Mouse (Mus musculus) erythroid progenitor cell, adult 5-6 weeks (primary cell): Measurements from ENCODE around the gene Patj. TPM values are rescaled to one million over a fixed set of nuclear protein-coding genes. Genes with fewer than 3 reads are reported as not detected.
"Not testable (repeated sequence)": the region's sequence is repeated elsewhere in the genome, so short reads cannot be mapped to it uniquely, and the experiment has no call there.

Experiments
- ATAC-seq: replicated peaks from 2 replicates; pipeline ENCODE4 v1.8.0; 2016; ENCODE audit warnings: moderate number of reproducible peaks, mild to moderate bottlenecking, moderate TSS enrichment, inconsistent platforms; ENCODE audit not compliant: poor library complexity, low FRiP score, severe bottlenecking
- total RNA-seq, 2 experiments: library from RNA; stranded (forward) in 1 of 2; stranded (reverse) in 1 of 2; fragments of 150-400 nt in 1 of 2; fragments of 186-747, 209-891 nt in 1 of 2; gene quantifications; 2 replicates each; pipeline versions ENCODE4 v1.2.3 to v1.2.4; 2015 to 2017; ENCODE audit warnings: low replicate concordance in 2 of 2

Patj gene
- total RNA-seq (2015; ENCODE audit: low replicate concordance): not detected in 2 replicates
- total RNA-seq (2017; ENCODE audit: low replicate concordance): 4.2 and 11.4 TPM in 2 replicates

DNA sequence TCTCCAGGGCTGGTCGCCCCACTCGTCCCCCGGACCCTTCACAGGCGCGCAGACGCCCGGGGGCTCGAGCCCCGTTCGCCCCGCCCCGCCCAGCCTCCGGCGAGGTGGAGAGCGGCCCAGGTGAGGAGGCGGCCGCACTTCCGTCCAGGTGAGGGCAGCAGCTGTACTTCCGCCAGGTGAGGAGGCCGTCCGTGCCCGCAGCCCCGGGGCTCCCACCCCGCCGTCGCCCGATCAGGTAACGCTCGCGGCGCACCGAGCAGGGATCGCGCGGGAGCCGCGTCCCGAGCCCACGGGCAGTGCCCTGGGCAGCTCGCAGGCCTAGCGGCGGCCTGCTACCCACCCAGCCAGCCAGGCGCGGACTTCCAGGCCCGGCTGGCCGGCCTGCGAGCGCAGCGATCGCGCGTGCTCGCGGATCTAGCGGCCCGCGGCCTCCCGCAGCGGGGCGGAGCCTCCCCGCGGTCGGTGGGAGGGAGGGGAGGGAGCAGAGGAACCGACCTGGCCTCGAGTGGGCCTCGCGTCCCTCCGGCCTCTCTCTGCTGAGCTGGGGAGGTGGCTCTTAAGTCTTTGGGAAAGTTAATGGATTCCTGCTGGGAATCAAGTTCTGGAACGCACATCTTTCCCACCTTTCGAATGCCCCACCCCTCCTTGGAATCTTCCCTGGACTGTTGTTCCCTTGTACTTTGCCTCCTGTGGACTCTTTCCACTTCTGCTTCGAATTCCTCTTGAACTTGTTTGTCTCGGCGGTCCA lies at the start of gene Patj:
Patj (plus strand) TSS at position 96 of the 748 bp plus-strand sequence.
- no peak for ATAC-seq

DNA sequence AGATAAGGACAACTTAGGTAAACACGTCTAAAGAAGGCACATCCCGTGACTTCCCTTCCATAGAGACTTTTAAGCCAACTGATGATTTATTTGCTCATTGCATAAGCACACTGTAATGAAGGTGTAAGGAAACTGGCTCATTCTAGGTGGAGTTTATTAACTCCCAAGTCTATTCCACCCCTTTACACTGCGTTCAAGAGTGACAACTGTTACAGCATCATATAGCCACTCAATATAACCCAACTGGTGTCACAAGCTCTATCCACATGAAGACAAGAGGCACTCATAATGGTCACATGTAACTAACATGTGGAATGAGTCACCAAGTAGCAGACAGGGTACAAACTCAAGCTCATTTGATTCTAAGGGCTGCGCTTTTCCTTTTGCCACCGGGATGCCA lies 47.0 kb upstream of the Patj start:
- ATAC-seq: no peak

DNA sequence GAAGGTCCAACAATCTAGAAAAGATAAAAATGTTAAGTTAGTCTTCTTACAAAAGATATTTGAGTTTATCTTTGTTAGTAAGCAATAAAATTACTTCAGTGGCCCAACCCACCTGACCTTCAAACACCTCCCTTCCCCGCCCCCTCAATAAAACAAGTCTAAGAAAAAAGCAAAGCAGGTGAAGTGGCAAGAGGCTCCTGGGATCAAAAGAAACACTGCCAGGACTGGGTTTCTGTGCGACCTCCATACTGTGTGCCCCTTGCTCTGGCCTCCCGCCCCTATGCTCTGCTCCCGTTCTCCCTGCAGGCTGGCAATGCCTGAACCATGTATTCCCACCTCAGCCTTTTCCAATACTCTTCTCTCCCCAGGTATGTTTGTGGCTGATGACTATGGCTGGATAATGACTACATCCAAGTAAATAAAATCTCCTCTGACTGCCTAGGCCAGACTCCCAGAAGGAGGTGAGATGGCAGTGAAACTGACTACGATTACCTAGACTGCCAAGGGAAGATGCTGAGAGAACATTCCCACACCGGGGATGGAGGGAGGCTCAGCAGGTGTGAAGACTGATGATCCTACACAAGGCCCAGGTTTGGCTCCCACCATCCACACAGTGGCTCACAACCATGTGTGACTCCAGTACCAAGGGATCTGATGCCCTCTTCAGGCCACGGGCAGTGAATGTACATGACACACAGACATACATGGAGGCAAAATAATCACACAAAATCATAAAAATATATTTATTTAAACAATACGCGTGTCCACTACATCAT lies 37.4 kb upstream of the Patj start:
- no peak for ATAC-seq

DNA sequence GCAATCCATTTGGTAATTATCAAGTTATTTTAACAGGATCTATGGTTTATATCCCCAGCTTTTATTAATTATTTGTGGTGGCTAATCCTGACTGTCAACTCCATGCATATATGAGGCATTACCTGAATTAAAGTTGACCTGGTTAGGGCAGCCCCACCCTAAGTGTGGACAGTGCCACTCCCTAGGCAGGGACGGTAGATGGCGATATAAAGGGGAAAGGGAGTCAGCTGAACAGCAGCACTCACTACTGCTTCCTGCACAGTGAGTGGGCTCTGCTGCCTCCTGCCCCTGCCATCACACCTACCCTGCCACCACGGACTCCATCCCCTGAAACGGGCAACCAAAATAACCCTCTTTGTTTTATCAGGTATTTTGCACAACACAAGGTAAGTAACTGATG lies 20.2 kb upstream of the Patj start:
- ATAC-seq: no peak

- ATAC-seq: no peak
Observed at GRCm38 (mm10) chr4:98376943-98377342, 18.6 kb upstream of the Patj start.

- peak; percentile 99 for ATAC-seq
Observed at GRCm38 (mm10) chr4:98382716-98383424, 12.7 kb upstream of the Patj start, which contains the start of gene Tm2d1. Gene Tm2d1, minus strand, starts transcription at chr4:98383306.

- no peak for ATAC-seq
Observed at GRCm38 (mm10) chr4:98385036-98385435, 10.5 kb upstream of the Patj start.

GRCm38 (mm10) chr4:98395346-98395689 lies 267 bp upstream of the Patj start:
- ATAC-seq: no peak

DNA sequence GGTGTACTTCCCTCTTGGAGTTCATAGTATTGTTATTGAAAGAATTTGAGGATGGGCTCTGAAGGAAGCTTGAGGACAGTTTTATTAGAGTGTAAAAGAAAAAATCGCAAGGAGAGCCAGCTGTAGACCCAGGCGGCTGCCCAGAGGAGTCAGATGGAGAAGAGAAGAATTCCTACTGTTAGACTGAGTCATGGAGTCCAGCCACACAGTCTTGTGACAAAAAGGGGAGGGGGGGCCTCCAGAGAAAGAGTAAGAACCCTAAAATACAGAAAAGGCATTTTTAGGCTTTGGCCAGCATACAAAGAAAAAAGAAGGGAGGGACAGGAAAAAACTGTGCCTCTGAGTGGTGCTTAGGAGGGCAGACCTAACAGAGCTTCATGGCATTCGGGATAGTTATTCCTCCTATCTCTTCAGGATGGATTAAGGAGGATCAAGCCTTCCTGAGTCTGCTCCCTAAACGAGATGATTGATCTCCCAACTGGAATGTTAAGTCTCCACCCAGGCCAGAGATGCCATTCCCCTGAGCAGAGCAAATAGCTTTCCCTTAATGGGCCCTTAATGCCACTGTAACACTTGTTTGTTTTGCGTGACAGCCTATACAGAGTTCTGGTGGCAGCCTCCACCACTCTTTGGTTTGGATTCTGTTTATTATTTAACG lies 5.5 kb downstream of the Patj start:
- no peak for ATAC-seq

DNA sequence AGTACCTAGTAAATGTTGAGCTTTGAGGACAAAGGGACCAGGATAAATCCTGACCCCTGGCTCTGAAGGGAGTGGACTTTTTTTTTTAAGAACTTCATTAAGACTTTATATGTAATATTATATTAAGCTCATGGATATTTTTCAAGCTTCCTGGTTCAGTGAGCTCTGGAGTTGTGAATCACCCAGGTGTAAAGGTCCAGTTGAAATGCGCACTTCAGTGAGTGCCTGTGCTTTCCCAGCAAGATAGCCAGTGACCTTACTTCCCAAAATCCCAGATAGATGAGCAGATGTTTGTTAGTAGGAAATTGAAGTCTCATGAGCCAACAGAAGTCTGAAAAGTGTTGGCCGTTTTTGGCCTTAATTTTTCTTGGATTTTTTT lies 6.0 kb downstream of the Patj start:
- ATAC-seq: no peak

- ATAC-seq: no peak
Observed at GRCm38 (mm10) chr4:98403492-98403891, 7.9 kb downstream of the Patj start.

- no peak for ATAC-seq
Observed at GRCm38 (mm10) chr4:98404412-98404811, 8.8 kb downstream of the Patj start.

GRCm38 (mm10) chr4:98408455-98408854 lies 12.9 kb downstream of the Patj start:
- ATAC-seq: no peak

DNA sequence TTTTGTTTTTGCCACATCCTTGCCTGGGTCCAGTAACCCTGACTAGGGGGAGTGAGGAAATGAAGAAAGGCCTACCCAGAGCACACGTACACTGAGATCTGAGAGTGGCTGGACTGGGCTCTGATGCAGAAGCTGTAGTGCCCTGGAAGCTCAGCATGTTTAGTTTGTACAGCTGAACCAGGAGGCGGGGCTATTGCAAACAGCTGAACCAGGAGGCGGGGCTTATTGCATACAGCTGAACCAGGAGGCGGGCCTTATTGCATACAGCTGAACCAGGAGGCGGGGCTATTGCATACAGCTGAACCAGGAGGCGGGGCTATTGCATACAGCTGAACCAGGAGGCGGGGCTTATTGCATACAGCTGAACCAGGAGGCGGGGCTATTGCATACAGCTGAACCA lies 19.6 kb downstream of the Patj start:
- not testable (repeated sequence) for ATAC-seq

DNA sequence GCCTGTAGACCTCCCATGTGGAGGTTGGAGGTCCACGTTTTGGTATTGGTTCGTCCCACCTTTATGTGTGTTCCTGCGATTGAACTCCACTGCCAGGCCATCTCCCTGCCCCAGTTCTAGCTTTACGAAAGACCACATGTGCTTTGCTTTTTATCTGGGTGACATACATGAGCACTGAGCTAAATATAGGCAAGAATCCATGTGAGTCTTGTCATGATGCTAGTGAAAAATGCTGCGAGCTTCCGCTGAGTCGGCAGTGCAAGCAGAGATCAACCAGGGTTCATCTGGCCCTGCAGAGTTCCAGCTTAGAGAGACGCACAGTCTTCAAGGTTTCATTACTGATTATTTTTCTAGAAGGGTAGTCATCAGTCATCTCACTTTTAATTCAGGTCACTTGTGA lies 32.8 kb downstream of the Patj start:
- ATAC-seq: no peak

- peak; percentile 65 for ATAC-seq
Observed at GRCm38 (mm10) chr4:98435641-98436457, 40.3 kb downstream of the Patj start.

DNA sequence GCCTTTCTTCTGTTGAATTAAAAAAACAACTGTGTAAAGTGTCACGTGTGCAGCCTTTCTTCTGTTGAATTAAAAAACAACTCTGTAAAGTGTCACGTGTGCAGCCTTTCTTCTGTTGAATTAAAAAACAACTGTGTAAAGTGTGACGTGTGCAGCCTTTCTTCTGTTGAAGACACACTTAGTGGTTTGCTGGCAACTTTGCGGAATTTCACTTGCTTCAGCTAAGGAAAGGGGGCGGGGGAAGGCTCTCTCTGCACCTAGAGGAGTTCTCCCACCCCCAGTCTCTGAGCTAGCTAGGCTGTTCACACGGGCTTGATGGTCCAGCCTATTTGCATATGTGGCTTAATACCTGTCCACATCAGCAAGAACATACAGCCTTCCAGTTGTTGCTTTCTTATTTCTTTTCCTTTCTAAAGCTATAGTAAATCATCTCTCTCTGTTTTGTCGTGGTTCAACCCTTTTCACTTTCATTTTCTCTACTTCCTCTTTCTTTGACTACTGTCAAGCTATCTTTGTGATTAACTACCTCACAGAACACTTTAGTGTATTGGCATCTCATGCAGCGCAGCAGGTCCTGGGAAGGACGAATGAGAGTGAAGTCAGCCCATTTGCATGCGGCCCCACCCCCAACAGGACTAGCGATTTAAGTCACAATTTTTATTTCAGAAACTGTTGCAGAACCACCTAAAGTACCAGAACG lies 41.2 kb downstream of the Patj start:
- no peak for ATAC-seq

DNA sequence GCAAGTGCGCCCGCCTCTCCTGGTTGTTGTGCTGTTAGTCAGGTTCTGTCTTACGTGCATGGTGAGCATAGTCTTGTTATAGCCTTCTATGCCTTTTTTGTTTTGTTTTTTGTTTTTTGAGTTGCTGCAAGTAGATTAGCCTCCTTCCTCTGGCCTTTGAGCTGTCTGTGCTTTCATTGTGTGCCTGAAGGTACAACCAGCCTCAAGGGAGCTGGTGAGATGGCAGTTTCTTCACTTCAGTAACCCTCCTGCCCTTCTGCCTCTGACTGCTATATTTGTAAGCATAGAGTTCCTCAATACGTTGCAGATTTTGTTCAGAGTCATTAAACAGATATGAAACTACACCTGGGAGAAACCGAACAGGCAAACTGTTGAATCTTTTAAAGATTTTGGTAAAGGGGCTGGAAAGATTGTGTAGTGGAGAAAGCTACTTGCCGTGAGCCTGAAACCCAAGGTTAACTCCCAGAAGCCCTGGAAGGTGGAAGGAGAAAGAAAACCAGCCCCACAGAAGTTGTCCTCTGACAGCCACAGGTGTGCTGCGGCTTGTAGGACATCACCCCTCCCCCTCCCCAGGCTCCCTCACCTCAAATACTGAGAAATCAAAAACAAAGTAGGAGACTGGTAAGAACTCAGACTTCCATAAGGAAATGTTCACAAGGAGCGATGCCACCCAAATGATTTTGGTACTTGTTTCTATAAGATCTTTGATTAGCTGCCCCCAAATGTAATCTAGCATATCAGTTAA lies 43.8 kb downstream of the Patj start:
- no peak for ATAC-seq
